Mouse (Mus musculus) left cerebral cortex, adult 8-10 months (tissue): ENCODE data around the gene Xpa. TPM values are rescaled to one million over a fixed set of nuclear protein-coding genes. Genes with fewer than 3 reads are reported as not detected.
"Not testable (repeated sequence)": the region's sequence is repeated elsewhere in the genome, so short reads cannot be mapped to it uniquely, and the experiment has no call there.

Experiments
- DNase-seq, 2 experiments: peaks; one replicate each; pipeline ENCODE4 v3.0.0; 2022; ENCODE audit warnings: low spot score in 2 of 2
- total RNA-seq, 4 experiments: library from RNA; stranded (reverse); gene quantifications; 2 replicates each; pipeline ENCODE4 v1.2.4; 2022

The Xpa gene
- total RNA-seq: 10 to 100 TPM; 12.8 to 15.7 (median 14.2) TPM

- DNase-seq: peak; percentile 82 to 94
Observed at GRCm38 (mm10) chr4:46195781-46196487, at the start of gene Xpa. Gene Xpa (minus strand): TSS chr4:46196311.

- no peak for DNase-seq
Observed at GRCm38 (mm10) chr4:46235871-46236270, 39.8 kb upstream of the Xpa start.

- DNase-seq: no peak
Observed at GRCm38 (mm10) chr4:46234739-46235138, 38.6 kb upstream of the Xpa start.

- no peak for DNase-seq
Observed at GRCm38 (mm10) chr4:46226972-46227535, 30.9 kb upstream of the Xpa start.

- DNase-seq: no peak
Observed at GRCm38 (mm10) chr4:46221090-46221489, 25.0 kb upstream of the Xpa start.

- no peak for DNase-seq
Observed at GRCm38 (mm10) chr4:46202562-46203126, 6.5 kb upstream of the Xpa start.

GRCm38 (mm10) chr4:46201834-46202561 lies 5.9 kb upstream of the Xpa start:
- DNase-seq: peak; percentile 37 to 48

- no peak for DNase-seq
Observed at GRCm38 (mm10) chr4:46198064-46198463, 2.0 kb upstream of the Xpa start.

- peak in 1 of 2 experiments; percentile 36 for DNase-seq
Observed at GRCm38 (mm10) chr4:46196513-46196912, 402 bp upstream of the Xpa start.

GRCm38 (mm10) chr4:46192011-46192410 lies 4.1 kb downstream of the Xpa start:
- DNase-seq: not testable (repeated sequence)

- DNase-seq: no peak
Observed at GRCm38 (mm10) chr4:46186466-46186865, 9.6 kb downstream of the Xpa start.

- DNase-seq: no peak
Observed at GRCm38 (mm10) chr4:46185890-46186289, 10.2 kb downstream of the Xpa start.

- DNase-seq: no peak
Observed at GRCm38 (mm10) chr4:46185423-46185822, 10.7 kb downstream of the Xpa start.

GRCm38 (mm10) chr4:46182181-46182580 lies 13.9 kb downstream of the Xpa start:
- DNase-seq: no peak

GRCm38 (mm10) chr4:46181168-46181567 lies 14.9 kb downstream of the Xpa start:
- no peak for DNase-seq

- no peak for DNase-seq
Observed at GRCm38 (mm10) chr4:46177496-46177895, 18.6 kb downstream of the Xpa start.

GRCm38 (mm10) chr4:46177018-46177417 lies 19.1 kb downstream of the Xpa start:
- DNase-seq: no peak

GRCm38 (mm10) chr4:46176313-46176712 lies 19.8 kb downstream of the Xpa start:
- DNase-seq: no peak

GRCm38 (mm10) chr4:46171761-46172160 lies 24.4 kb downstream of the Xpa start:
- no peak for DNase-seq

- no peak for DNase-seq
Observed at GRCm38 (mm10) chr4:46165831-46166230, 30.3 kb downstream of the Xpa start.

- no peak for DNase-seq
Observed at GRCm38 (mm10) chr4:46164027-46164426, 32.1 kb downstream of the Xpa start.

- DNase-seq: no peak
Observed at GRCm38 (mm10) chr4:46151903-46152544, 44.1 kb downstream of the Xpa start.
